Mouse (Mus musculus) erythroblast, embryonic 14.5 days (primary cell): ENCODE measurements at regions not wholly inside any gene's neighbourhood (a gene's known extent, or its start where the extent isn't known, plus 50 kb on each side); places are given as distances from the start of the nearest gene placed in this dataset.

ENCODE experiments used
- H3K27me3 ChIP-seq: 2 replicates; pipeline ENCODE4 v1.6.1; 2012; ENCODE audit warnings: inconsistent platforms; ENCODE audit not compliant: control insufficient read depth
- H3K36me3 ChIP-seq: 2 replicates; pipeline ENCODE4 v1.6.1; 2012; ENCODE audit warnings: mild to moderate bottlenecking, inconsistent platforms; ENCODE audit not compliant: control insufficient read depth
- H3K4me1 ChIP-seq: 2 replicates; pipeline ENCODE4 v1.6.1; 2012; ENCODE audit warnings: inconsistent platforms; ENCODE audit not compliant: control insufficient read depth
- H3K4me3 ChIP-seq: replicated peaks from 2 replicates; pipeline ENCODE3; 2012; ENCODE audit warnings: moderate library complexity, mild to moderate bottlenecking, inconsistent platforms
- H3K9me3 ChIP-seq: 2 replicates; pipeline ENCODE4 v1.6.1; 2012; ENCODE audit warnings: low read length, inconsistent platforms, mixed read lengths; ENCODE audit not compliant: control insufficient read depth
- GATA1 ChIP-seq: IDR thresholded peaks from 2 replicates; pipeline ENCODE4 v1.6.1; 2012; ENCODE audit warnings: low read length, inconsistent platforms, mixed read lengths
- TAL1 ChIP-seq: IDR thresholded peaks from 3 replicates; pipeline ENCODE4 v1.6.1; 2012; ENCODE audit warnings: low read length, inconsistent platforms, mixed read lengths

DNA sequence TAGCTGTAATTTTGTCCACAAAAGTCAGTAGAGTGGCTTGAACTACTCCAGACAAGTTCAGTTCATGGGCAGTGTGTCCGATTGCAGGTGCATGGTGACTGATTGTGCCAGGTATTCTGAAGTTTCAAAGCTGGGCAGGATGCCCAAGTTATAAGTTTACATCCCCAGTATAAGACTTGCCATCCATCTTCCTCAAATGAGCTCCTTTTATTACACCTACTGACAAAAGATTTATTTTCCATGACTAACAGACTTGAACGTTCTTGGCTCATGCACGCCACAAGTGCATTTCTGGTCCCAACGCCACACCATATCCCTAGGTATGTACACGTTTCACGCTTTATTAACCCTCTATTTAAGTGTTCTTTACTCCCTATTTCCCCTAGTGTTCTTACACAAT is 117.4 kb upstream of the Etl4 start:
- Histone ChIP-seq H3K4me3 (no peak overlapping the region), H3K4me1 (no peaks in the 10 kb centered on the region), H3K27me3 (no peaks in the 10 kb centered on the region), H3K36me3 (no peaks in the 10 kb centered on the region), H3K9me3 (no peaks in the 10 kb centered on the region)
- TF ChIP-seq GATA1 (no peak), TAL1 (no peak)

DNA sequence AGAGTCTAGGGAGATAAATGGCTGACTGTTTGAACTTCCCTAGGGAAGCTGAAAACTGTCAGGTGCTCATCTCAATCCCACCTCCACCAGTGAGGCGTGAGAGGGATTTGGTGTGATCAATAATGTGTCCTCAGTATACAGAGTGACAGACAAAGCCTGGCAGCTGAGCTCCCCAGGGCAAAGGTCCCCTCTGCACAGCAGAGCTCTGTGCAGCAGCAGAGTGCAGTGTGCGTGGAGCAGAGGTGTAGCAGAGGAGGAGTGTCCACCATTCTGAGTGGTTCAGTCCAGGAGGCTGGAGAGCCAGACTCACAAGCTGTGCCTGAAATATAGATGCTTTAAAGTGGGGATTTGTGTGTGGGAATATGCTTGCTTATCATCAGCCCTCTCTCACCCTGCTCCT is 112.8 kb upstream of the Etl4 start:
- no peak overlapping the region for H3K4me3 ChIP-seq
- H3K27me3 ChIP-seq = no peaks in the 10 kb centered on the region
- TF ChIP-seq GATA1 (no peak), TAL1 (no peak)
- H3K9me3 ChIP-seq = no peaks in the 10 kb centered on the region
- no peaks in the 10 kb centered on the region for H3K36me3 ChIP-seq
- H3K4me1 ChIP-seq = no peaks in the 10 kb centered on the region
